ENCODE assay signal across 16 mouse cellular contexts in the genomic region with DNA sequence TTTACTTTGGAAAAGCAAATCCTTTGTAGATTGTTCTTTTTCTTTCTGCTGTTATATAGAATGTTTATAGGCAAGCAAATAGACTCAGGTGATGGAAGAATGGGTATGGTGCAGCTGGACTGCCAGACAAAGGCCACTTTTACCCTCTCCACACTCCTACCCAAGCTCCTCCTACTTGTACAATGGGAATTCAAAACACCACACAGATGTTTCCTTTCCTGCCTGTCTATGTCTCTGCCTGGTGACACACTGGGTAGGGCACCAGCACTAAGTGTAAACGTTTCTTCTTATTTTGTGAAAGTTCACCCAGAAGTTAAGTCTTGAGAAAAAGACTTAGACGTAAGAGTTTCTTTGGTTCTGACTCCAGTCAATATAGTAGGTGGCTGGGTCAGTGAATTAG.
"Had no signal": no experiment of that assay in that cellular context is flagged by ENCODE, and none has a peak within 500 bp of the region (broad histone marks: within the 10 kb centered on the region; RNA-seq: fewer than 3 reads in every experiment).

No protein-coding gene starts in this region.

- H3K9me3 ChIP-seq: neural tube, embryonic 13.5 days; neural tube, embryonic 15.5 days; stomach, embryonic 15.5 days had no signal

- H3K9ac ChIP-seq: neural tube, embryonic 13.5 days; neural tube, embryonic 15.5 days; stomach, embryonic 15.5 days had no signal

- H3K4me1 ChIP-seq: neural tube, embryonic 13.5 days; neural tube, embryonic 15.5 days had no signal

- H3K36me3 ChIP-seq: neural tube, embryonic 13.5 days; neural tube, embryonic 15.5 days; stomach, embryonic 15.5 days had no signal

- H3K4me2 ChIP-seq: neural tube, embryonic 13.5 days; neural tube, embryonic 15.5 days; stomach, embryonic 15.5 days had no signal

- H3K27ac ChIP-seq: neural tube, embryonic 13.5 days; neural tube, embryonic 15.5 days; stomach, embryonic 15.5 days; stomach, postnatal 0 days had no signal

- DNase-seq: retina, postnatal 1 day; right cerebral cortex, adult 18-20 months; right cerebral cortex, postnatal 14 days; right cerebral cortex, postnatal 25 days; right cerebral cortex, postnatal 4 days; spleen, adult 18-20 months; thymus, adult 18-20 months; thymus, adult 2 months; thymus, postnatal 14 days; thymus, postnatal 25 days; thymus, postnatal 36 days; thymus, postnatal 4 days had no signal

- H3K27me3 ChIP-seq: neural tube, embryonic 13.5 days; neural tube, embryonic 15.5 days; stomach, embryonic 15.5 days had no signal

- H3K4me3 ChIP-seq: neural tube, embryonic 13.5 days; neural tube, embryonic 15.5 days; stomach, embryonic 15.5 days had no signal
